Mouse (Mus musculus): Measurements from ENCODE around the gene Prdx4.
A peak's percentile ranks its signal among the peaks of the same experiment; 100 is the strongest.
"Not testable (repeated sequence)": the region's sequence is repeated elsewhere in the genome, so short reads cannot be mapped to it uniquely, and the experiment has no call there.

Prdx4 gene

DNA sequence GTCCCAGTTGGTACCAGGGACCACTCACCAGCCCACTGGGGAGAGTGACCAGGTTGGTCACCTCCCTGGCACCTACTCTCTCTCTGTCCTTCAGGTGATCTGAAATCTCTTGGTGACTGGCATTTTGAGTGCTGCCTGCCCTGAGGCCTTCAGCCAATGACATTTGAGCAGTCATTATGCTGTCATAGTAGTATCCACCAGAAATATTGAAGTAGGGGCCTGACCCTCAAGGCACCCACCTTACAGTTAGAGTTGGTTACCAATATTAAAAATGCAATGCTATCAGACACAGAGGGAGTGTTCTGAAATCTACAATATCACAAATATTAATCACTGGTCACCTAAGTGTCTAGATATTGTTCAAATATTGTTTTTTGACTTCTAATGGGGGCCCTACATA is at the start of gene Prdx4:
TSS of gene Prdx4 (minus strand) at position 101 of the 400 bp plus-strand sequence.
- DNase-seq = no peak

DNA sequence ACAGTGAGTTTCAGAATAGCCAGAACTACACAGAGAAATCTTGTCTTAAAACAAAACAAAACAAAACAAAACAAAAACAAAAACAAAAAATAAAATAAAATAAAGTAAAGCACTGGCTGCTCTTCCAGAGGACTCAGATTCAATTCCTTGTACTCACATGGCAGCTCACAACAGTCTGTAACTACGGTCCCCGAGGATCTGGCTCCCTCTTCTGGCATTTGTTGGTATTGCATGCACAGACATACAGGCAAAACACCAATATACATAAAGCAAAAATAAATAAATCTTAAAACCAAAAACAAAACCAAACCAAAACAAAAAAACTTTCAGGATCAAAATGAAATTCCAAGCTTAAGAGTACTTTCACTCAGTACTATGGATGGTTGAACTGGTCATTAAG is 36.0 kb upstream of the Prdx4 start:
- DNase-seq = peak; percentile 31

DNA sequence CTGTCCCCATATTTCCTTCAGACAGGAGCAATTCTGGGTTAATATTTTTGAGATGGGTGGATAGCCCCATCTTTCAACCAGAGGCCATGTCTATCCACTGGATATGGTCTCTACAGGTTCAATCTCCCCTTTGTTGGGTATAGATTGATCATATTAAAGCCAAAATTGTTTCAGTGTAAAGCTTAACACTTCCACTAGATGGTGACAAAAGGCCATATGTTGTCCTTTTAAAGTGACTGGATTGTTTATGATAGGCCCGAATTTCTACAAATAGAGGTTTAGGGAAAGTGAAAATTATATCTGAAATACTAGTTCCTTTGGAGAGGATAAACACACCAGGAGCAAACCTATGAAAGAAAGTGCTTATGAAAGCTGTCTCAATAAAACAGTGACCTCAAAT is 34.9 kb upstream of the Prdx4 start:
- DNase-seq = peak; percentile 59

DNA sequence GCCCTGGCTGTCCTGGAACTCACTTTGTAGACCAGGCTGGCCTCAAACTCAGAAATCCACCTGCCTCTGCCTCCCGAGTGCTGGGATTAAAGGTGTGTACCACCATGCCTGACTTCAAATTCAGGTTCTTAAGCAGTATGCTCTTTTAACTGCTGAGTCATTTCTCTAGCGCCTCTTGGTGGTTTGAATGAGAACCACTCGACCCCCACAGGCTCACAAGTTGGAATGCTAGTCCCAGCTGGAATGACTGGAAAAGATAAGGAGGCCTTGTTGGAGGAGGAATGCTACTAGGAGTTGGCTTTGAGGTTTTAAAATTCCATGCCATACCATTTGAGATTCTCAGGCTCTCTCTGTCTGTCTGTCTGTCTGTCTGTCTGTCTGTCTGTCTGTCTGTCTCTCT is 29.6 kb upstream of the Prdx4 start:
- not testable (repeated sequence) for DNase-seq

DNA sequence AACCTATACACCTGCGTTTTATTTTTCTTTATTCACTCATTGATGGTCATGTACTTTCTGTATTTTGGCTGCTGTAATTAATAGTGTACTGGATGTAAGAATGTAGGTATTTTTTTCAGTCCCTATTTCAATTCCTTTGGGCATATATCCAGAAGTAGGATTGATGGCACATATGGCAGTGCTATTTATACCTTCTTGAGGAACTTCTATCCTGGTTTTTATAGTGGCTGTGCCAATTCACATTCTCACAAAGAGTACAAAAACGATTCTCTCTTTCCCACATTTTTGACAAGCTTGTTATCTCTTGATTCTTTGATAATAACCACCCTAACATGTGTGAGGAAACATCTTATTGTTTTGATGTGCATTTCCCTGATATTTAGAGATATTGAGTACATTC is 24.5 kb upstream of the Prdx4 start:
- peak; percentile 56 for DNase-seq

DNA sequence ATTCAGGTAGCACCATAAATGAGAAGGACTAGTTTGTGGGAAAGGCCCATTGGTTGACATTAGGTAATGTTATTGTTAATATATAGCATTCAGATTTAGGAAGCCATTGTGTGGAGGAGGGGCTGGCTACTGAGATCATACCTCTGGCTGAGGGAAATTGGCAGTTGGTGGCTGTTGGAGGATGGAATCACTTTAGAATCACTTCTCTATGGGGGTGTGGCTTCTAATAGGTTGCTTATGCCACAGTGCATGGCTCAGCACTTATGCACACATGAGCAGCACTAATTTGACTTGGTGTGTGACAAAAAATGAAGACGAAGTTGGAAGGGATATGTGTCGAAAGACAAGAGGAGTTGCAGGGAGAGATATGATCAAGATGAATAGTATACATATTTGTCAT is 5.7 kb upstream of the Prdx4 start:
- no peak for DNase-seq

DNA sequence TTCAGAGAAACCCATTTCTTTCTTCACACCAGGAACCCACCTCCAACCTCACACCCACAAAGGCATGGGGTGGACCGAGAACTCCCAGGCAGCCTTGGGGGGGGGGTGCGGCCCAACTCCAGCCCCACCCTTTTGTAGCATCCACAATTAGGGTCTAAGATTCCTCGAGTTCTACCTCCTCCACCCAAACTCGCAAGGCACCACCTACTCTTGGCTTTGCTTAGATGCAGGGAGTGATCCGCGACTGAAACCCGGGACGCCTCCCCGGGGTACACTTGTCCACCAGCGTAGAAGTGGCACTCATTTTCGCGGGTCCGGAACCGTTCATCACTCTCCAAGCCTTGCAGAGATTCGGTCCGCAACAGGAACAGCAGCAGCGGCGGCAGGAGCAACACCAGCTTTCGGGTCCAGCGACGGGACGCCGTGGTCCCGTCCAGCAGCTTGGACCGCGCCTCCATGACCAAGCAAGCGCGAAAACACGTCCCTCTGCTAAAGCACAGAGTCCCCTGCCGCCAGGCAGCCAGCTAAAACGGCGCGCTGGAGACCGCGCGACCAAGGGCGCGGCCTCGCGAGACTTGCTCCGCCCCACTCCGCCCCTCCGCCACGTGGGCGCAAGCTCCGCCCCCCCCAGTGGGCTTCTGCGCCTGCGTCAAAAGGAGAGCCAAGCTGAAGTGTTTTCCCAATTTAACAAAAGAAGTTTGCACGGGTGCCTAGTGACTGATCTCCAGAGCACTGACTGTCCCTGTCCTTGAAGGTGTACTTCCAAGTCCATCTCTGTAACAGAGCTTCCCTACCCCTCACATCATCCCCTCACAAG is 2.4 kb downstream of the Prdx4 start:
- peak; percentile 77 for DNase-seq

DNA sequence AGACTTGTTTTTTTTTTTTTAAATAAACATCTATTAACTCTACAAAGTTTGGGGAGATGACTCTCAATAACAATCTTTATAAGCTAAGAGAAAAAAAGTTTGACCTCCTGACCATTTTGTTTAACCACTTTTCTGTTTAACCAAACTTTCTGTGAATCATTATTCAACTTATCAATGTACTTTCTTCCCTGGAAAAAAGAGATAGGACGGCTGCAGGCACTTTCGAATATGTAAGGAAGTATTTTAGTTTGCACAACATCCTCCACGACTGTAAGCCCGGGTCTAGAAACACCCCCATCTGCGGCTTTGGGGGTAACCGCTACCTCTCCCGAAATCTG is 3.0 kb downstream of the Prdx4 start:
- no peak for DNase-seq

DNA sequence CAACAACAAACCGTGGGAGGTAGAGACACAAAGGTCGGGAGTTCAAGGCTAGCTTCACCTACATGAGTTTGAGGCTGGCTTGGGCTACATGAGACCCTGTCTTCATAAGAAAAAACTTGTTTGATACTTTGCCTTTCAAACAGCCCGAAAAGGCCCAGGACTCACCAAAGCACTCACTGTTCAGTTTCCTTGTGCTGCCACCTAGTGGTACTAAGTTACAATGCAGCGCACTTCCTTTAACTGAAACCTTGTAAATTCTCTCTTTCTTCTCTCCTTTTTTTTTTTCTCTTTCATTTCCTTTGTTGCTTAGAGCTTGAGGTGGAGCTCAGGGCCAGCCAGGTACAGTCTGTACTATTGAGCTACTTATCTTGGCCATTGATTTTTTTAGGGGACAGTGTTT is 22.5 kb downstream of the Prdx4 start:
- peak; percentile 18 for DNase-seq

DNA sequence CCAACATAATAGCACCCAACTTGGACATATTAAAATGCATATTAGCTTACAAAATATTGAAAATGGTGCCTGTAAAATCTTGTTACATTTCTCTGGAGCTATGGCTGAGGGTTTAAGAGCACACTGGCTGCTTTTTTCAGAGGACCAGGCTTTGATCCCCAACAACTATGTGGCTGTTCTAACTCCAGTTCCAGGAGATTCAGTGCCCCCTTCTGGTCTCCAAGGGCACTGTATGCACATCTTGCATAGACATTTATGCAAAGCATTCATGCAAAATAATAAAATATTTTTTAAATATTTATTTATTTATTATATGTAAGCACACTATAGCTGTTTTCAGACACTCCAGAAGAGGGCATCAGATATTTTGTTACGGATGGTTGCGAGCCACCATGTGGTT is 34.2 kb downstream of the Prdx4 start:
- no peak for DNase-seq

DNA sequence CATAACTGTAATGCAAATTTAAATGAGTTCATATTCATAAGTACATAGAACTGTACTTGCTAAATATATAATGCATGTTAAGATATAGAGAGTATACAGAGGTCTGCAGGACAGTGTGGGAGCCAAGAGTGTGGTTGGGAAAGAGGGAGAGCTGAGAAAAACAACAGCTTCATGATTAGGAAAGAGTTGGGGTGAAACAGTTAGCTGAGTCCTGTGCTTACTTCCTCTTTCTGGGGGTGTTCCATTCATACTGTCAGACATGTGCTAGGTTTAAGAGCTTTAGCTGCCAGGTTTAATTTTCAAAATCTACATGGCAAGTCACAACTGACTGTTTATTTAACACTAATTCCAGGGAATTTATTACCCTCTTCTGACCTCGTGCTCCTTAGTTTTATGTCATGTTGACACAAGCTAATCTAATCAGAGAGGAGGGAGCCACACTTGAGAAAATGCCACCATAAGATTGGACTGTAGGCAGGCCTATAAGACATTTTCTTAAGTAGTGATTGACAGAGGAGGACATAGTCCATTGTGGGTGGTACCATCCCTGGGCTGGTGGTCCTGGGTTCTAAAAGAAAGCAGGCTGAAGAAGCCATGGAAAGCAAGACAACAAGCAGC is 60.0 kb downstream of the Prdx4 start:
- DNase-seq = no peak

DNA sequence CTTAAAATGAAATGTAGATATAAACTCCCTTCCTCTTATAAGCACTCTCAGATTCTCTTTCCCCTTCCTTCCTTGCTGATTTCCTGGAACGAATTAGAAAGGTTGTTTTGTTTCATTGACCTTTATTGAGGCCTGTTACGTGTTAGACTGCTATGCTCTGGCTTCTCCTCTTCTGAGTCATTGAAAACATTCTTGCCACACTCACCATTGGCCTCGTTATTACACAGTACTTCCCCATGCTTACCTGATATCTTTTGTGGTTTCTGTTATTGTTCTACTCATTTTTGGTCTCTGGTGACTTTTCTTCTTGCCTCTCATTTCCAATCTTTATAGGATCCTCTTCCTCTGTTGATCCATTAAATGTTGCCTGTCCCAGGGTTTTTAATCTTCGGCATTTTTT is 62.1 kb downstream of the Prdx4 start:
- DNase-seq = no peak
